Mouse (Mus musculus): ENCODE measurements around the gene Spata3.

DNA sequence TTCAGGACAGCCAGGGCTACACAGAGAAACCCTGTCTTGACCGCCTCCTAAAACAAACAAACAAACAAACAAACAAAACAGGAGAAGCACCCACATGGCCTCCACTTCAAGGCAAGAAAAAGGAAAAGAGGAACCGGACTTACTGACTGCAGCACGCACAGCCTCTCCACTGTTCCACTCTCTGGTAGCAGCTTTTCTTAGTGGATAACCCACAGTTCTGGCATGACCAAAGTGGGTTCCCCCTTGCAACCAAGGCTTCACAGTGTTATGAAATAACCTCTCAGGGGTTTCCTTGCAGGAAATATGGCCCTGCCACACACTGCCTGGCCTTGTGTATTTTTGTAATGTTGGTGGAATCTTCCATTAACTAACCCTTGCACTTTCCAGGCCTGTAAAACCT, 24.2 kb downstream of the Spata3 start:
- TF ChIP-seq CTCF (IDR thresholded peaks at IDR 0.05) (no peak), POLR2A (IDR thresholded peaks at IDR 0.05; ENCODE audit: insufficient read depth, low read depth, low read length) (no peak), EP300 (IDR thresholded peaks at IDR 0.05; ENCODE audit: insufficient read depth, low read depth, low read length) (no peak)

Measured in heart, adult 2 months (tissue).